Mouse (Mus musculus) testis, adult 2 months (tissue): Measurements from ENCODE around the gene Dscam. TPM values are rescaled to one million over a fixed set of nuclear protein-coding genes. Genes with fewer than 3 reads are reported as not detected.

Experiments used
- H3K27ac ChIP-seq: fragments of 200-500 bp; 2 replicates; pipeline ENCODE4 v1.5.1; 2012; ENCODE audit warnings: low read depth, low read length; ENCODE audit not compliant: control insufficient read depth, insufficient read depth
- H3K27me3 ChIP-seq: fragments of 200-500 bp; 2 replicates; pipeline ENCODE4 v1.6.1; 2012; ENCODE audit warnings: mild to moderate bottlenecking, low read length, moderate library complexity; ENCODE audit not compliant: control insufficient read depth, insufficient read depth
- H3K36me3 ChIP-seq: fragments of 200-500 bp; 2 replicates; pipeline ENCODE4 v1.6.1; 2012; ENCODE audit warnings: mild to moderate bottlenecking, low read length; ENCODE audit not compliant: control insufficient read depth, insufficient read depth
- H3K4me1 ChIP-seq: fragments of 200-500 bp; 2 replicates; pipeline ENCODE4 v1.6.1; 2012; ENCODE audit warnings: low read length; ENCODE audit not compliant: control insufficient read depth, insufficient read depth
- H3K4me3 ChIP-seq: fragments of 200-500 bp; 2 replicates; pipeline ENCODE4 v1.5.1; 2012; ENCODE audit warnings: low read depth, mild to moderate bottlenecking, low read length, moderate library complexity, mixed read lengths; ENCODE audit not compliant: control insufficient read depth
- CTCF ChIP-seq: fragments of 200-500 bp; IDR thresholded peaks from 2 replicates; pipeline ENCODE4 v1.5.1; 2012; ENCODE audit warnings: low read depth, mild to moderate bottlenecking, inconsistent platforms, low read length, moderate library complexity; ENCODE audit not compliant: control insufficient read depth, insufficient read depth, insufficient replicate concordance
- POLR2A ChIP-seq: fragments of 200-500 bp; IDR thresholded peaks from 2 replicates; pipeline ENCODE4 v1.6.1; 2012; ENCODE audit warnings: low read depth, mild to moderate bottlenecking, inconsistent platforms, low read length, moderate library complexity; ENCODE audit not compliant: control insufficient read depth
- polyA plus RNA-seq: library from polyadenylated mRNA; depleted of rRNA; stranded (reverse); fragments of >200 nt; gene quantifications from 2 replicates; pipeline ENCODE4 v1.2.3, GENCODE M21; 2012

Dscam gene
- polyA plus RNA-seq, 1 experiment: 0.94 TPM

- H3K27me3 ChIP-seq: no peaks in the 10 kb centered on the region
- TF ChIP-seq CTCF (no peak), POLR2A (no peak)
- no peaks in the 10 kb centered on the region for H3K4me1 ChIP-seq
- no peak overlapping the region for H3K27ac ChIP-seq
- no peak overlapping the region for H3K4me3 ChIP-seq
- no peaks in the 10 kb centered on the region for H3K36me3 ChIP-seq
Observed at GRCm38 (mm10) chr16:96912836-96913235, 257.7 kb downstream of the Dscam start.

DNA sequence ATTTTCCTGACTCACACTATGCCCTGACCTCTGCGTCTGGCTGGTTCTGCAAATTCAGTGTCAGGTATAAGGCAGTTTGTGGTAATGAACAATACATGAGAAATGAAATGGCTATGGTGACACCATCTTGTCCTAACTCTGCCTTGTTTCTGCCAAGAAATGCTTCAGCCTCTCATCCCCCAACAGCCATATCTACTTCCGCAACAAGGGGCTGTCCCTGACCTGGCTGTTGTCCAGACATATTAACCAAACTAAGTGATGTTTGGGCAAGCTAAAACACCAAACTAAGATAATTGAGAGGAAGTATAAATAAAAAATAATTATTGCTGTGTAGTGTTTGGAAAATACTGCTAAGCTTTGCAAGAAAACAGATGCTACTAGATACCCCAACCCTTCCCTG, 258.4 kb downstream of the Dscam start:
- no peaks in the 10 kb centered on the region for H3K4me1 ChIP-seq
- no peak overlapping the region for H3K4me3 ChIP-seq
- no peak overlapping the region for H3K27ac ChIP-seq
- H3K27me3 ChIP-seq: no peaks in the 10 kb centered on the region
- TF ChIP-seq CTCF: no peak
- no peak for TF ChIP-seq POLR2A
- H3K36me3 ChIP-seq: no peaks in the 10 kb centered on the region

DNA sequence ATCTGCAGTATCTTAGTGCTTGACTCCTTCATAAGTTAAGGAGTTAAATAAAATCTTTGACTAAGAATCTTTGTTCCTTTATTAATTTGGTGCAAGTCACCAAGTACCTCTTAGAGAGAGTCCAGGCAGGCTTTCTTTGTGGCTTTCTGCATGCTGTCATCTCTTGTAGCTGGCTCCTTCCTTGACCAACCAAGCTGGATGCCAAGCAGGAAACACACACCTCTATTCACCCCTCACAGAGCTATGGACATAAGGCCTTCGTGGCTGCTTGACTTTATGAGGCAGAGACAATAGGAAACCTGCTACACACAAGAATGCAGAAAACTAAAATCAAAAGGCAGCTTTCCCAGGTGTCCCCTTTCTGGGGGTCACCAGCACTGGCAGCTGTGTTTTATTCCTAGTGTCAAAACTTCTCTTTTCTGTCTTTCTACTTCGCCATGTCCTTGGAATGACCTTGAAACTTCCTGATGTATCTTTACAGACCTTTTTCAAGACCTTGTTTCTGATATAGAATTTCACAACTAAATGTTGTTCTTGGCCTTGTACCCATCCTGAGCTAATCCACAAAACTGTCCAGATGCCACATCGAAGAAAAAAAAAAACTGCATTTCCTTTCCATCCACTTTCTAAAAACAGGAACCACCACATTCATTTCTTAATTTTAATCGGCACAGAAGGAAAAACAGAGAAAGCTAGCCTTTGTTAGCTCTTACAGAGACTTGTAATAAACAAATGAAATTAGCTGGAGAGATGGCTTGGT, 260.0 kb downstream of the Dscam start:
- H3K4me1 ChIP-seq: peaks cover 5% of the 10 kb centered on the region; the same call in 1 of the 2 replicates
- no peaks in the 10 kb centered on the region for H3K27me3 ChIP-seq
- TF ChIP-seq POLR2A (no peak), CTCF (no peak)
- no peak overlapping the region for H3K4me3 ChIP-seq
- no peak overlapping the region for H3K27ac ChIP-seq
- H3K36me3 ChIP-seq: no peaks in the 10 kb centered on the region

GRCm38 (mm10) chr16:96907818-96908217, 262.7 kb downstream of the Dscam start:
- H3K36me3 ChIP-seq: no peaks in the 10 kb centered on the region
- no peak overlapping the region for H3K4me3 ChIP-seq
- no peaks in the 10 kb centered on the region for H3K27me3 ChIP-seq
- H3K4me1 ChIP-seq: peaks cover 5% of the 10 kb centered on the region; the same call in 1 of the 2 replicates
- H3K27ac ChIP-seq: no peak overlapping the region
- no peak for TF ChIP-seq POLR2A
- no peak for TF ChIP-seq CTCF

DNA sequence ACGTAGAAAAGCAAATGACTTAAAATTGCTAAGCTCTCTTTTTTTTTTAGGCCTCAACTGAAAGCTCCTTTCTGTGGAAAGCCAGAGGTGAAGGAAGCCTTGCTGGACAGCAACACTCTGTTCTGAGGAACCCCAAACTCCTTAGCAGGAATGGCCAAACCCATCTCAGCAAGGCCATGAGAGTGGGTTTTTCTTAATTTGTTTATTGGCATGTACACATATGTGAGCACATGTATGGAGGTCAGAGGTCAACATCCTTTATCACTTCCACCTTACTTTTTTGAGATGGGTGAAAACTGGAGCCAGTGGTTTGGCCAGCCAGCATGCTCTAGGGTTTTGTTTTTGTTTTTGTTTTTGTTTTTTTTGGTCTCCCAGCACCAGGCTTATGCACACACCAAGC, 263.5 kb downstream of the Dscam start:
- H3K4me1 ChIP-seq: peaks cover 5% of the 10 kb centered on the region; the same call in 1 of the 2 replicates
- no peaks in the 10 kb centered on the region for H3K27me3 ChIP-seq
- H3K36me3 ChIP-seq: no peaks in the 10 kb centered on the region
- no peak overlapping the region for H3K27ac ChIP-seq
- no peak overlapping the region for H3K4me3 ChIP-seq
- TF ChIP-seq POLR2A: no peak
- TF ChIP-seq CTCF: no peak

DNA sequence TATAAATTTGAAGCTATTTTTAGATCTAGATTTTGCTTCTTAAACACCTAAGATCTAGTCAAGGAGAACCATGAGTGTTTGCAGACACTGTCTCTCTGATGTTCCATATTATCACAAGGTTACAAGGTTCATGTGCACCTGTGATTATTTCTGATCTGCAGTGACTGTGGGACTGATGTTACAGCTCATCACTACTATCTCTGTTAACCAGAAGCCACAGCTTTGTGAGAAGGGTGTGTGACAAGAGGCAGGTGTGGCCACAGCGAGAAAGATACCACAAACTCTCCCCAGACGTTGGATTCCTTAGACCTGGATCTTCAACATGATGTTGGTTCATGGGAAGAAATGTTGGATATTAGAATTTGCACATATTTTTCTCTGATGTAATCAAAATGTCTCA, 263.9 kb downstream of the Dscam start:
- Histone ChIP-seq H3K36me3 (no peaks in the 10 kb centered on the region), H3K4me3 (no peak overlapping the region), H3K4me1 (peaks cover 5% of the 10 kb centered on the region; the same call in 1 of the 2 replicates), H3K27me3 (no peaks in the 10 kb centered on the region), H3K27ac (no peak overlapping the region)
- no peak for TF ChIP-seq POLR2A
- TF ChIP-seq CTCF: no peak

DNA sequence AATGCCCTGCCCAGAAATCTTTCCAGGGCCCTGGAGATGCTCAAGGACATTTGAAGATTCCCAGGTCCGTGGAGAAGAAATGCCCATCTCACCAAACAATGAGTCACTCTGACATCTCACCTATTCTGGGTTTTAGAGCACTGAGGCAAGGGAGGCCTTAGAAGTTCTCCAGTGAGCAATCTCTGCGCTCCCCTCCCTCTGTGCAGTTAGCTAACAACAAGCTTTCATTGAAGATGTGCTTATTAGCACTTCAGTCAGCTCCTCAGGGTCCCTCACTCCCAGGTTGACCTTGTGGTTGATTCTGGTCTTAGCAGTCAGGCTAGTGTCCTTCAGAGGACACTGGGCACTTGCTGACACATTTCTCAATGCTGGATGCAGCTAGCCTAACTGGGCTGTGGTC, 265.8 kb downstream of the Dscam start:
- H3K27ac ChIP-seq: no peak overlapping the region

More for the DNA sequence above, 265.8 kb downstream of the Dscam start:
- H3K4me1 ChIP-seq: peaks cover 5% of the 10 kb centered on the region; the same call in 1 of the 2 replicates
- no peaks in the 10 kb centered on the region for H3K36me3 ChIP-seq
- no peaks in the 10 kb centered on the region for H3K27me3 ChIP-seq
- H3K4me3 ChIP-seq: no peak overlapping the region
- TF ChIP-seq CTCF (no peak), POLR2A (no peak)
